Mouse (Mus musculus): ENCODE measurements around the gene Pnp2. TPM values are rescaled to one million over a fixed set of nuclear protein-coding genes. Genes with fewer than 3 reads are reported as not detected.

The Pnp2 gene
- polyA plus RNA-seq, 1 experiment from 2014 or later, result 1.4 TPM

Other genes starting within 250 kb of the Pnp2 start
- not detected in 2 replicates for gene Olfr748, start 248.6 kb upstream of the Pnp2 start, polyA plus RNA-seq (2015; fragmentation: Nextera tagmentation; extraction: Ambion mirVana)
- not detected in 2 replicates for gene Olfr749, start 210.9 kb upstream of the Pnp2 start, polyA plus RNA-seq (2015; fragmentation: Nextera tagmentation; extraction: Ambion mirVana)
- gene Ttc5, start 170.5 kb upstream of the Pnp2 start, polyA plus RNA-seq (2015; fragmentation: Nextera tagmentation; extraction: Ambion mirVana), result 59.9 and 65.2 TPM in 2 replicates
- not detected in 2 replicates for gene Ccnb1ip1, start 148.3 kb upstream of the Pnp2 start, polyA plus RNA-seq (2015; fragmentation: Nextera tagmentation; extraction: Ambion mirVana)
- gene Parp2, start 148.2 kb upstream of the Pnp2 start, polyA plus RNA-seq (2015; fragmentation: Nextera tagmentation; extraction: Ambion mirVana), result 62.6 and 63.3 TPM in 2 replicates
- 6.4 and 7.3 TPM in 2 replicates for gene Tep1, start 85.4 kb upstream of the Pnp2 start, polyA plus RNA-seq (2015; fragmentation: Nextera tagmentation; extraction: Ambion mirVana)
- 0.28 and 0.36 TPM in 2 replicates for gene Klhl33, start 58.5 kb upstream of the Pnp2 start, polyA plus RNA-seq (2015; fragmentation: Nextera tagmentation; extraction: Ambion mirVana)
- gene Osgep, start 31.1 kb upstream of the Pnp2 start, polyA plus RNA-seq (2015; fragmentation: Nextera tagmentation; extraction: Ambion mirVana), result 132 and 145 TPM in 2 replicates
- gene Apex1, start 31.0 kb upstream of the Pnp2 start, polyA plus RNA-seq (2015; fragmentation: Nextera tagmentation; extraction: Ambion mirVana), result 179 and 204 TPM in 2 replicates
- 50.9 and 51.8 TPM in 2 replicates for gene Pip4p1, start 25.1 kb upstream of the Pnp2 start, polyA plus RNA-seq (2015; fragmentation: Nextera tagmentation; extraction: Ambion mirVana)
- gene Pnp, start 24.9 kb upstream of the Pnp2 start, polyA plus RNA-seq (2015; fragmentation: Nextera tagmentation; extraction: Ambion mirVana), result 73.9 and 75.7 TPM in 2 replicates
- not detected in 2 replicates for gene Gm49342, start 11.5 kb upstream of the Pnp2 start, polyA plus RNA-seq (2015; fragmentation: Nextera tagmentation; extraction: Ambion mirVana)
- gene Rnase10, start 51.8 kb downstream of the Pnp2 start, polyA plus RNA-seq (2015; fragmentation: Nextera tagmentation; extraction: Ambion mirVana), result 0.28 TPM in 1 of 2 replicates, not detected in the other
- gene Rnase9, start 85.9 kb downstream of the Pnp2 start, polyA plus RNA-seq (2015; fragmentation: Nextera tagmentation; extraction: Ambion mirVana), result not detected in 2 replicates
- gene Rnase11, start 94.2 kb downstream of the Pnp2 start, polyA plus RNA-seq (2015; fragmentation: Nextera tagmentation; extraction: Ambion mirVana), result not detected in 2 replicates
- gene Rnase12, start 101.7 kb downstream of the Pnp2 start, polyA plus RNA-seq (2015; fragmentation: Nextera tagmentation; extraction: Ambion mirVana), result 0.44 and 0.83 TPM in 2 replicates
- gene Olfr750, start 118.4 kb downstream of the Pnp2 start, polyA plus RNA-seq (2015; fragmentation: Nextera tagmentation; extraction: Ambion mirVana), result not detected in 2 replicates
- gene Rnase4, start 135.1 kb downstream of the Pnp2 start, polyA plus RNA-seq (2015; fragmentation: Nextera tagmentation; extraction: Ambion mirVana), result 152 and 176 TPM in 2 replicates
- 44.8 and 50.6 TPM in 2 replicates for gene Ang, start 135.2 kb downstream of the Pnp2 start, polyA plus RNA-seq (2015; fragmentation: Nextera tagmentation; extraction: Ambion mirVana)
- not detected in 2 replicates for gene Eddm3b, start 158.4 kb downstream of the Pnp2 start, polyA plus RNA-seq (2015; fragmentation: Nextera tagmentation; extraction: Ambion mirVana)
- 2.8 and 3.1 TPM in 2 replicates for gene Rnase6, start 167.9 kb downstream of the Pnp2 start, polyA plus RNA-seq (2015; fragmentation: Nextera tagmentation; extraction: Ambion mirVana)
- gene Rnase1, start 190.8 kb downstream of the Pnp2 start, polyA plus RNA-seq (2015; fragmentation: Nextera tagmentation; extraction: Ambion mirVana), result 57.6 and 62.8 TPM in 2 replicates
- gene Rnase2b, start 206.3 kb downstream of the Pnp2 start, polyA plus RNA-seq (2015; fragmentation: Nextera tagmentation; extraction: Ambion mirVana), result not detected in 2 replicates
- not detected in 2 replicates for gene Ang2, start 243.2 kb downstream of the Pnp2 start, polyA plus RNA-seq (2015; fragmentation: Nextera tagmentation; extraction: Ambion mirVana)
- not detected in 2 replicates for gene Ear14, start 247.4 kb downstream of the Pnp2 start, polyA plus RNA-seq (2015; fragmentation: Nextera tagmentation; extraction: Ambion mirVana)